Mouse (Mus musculus) stomach, postnatal 0 days (tissue): ENCODE data around the gene Acsf2.

ENCODE experiments used
- CTCF ChIP-seq: IDR thresholded peaks from 2 replicates; pipeline ENCODE4 v1.5.1; 2016; ENCODE audit warnings: antibody characterized with exemption, low read depth, mild to moderate bottlenecking, moderate library complexity
- EP300 ChIP-seq: optimal IDR thresholded peaks from 2 replicates; pipeline ENCODE3; 2016; ENCODE audit warnings: antibody characterized with exemption

- TF ChIP-seq EP300, result no peak
- no peak for TF ChIP-seq CTCF
Measured at GRCm38 (mm10) chr11:94596311-94596852, 5.3 kb downstream of the Acsf2 start.
